Mouse (Mus musculus) lung, embryonic 14.5 days (tissue): ENCODE measurements around the gene Tex26. TPM values are rescaled to one million over a fixed set of nuclear protein-coding genes. Genes with fewer than 3 reads are reported as not detected.

Source experiments
- ATAC-seq: fragments of 200-750 bp; cut with Nextera tagmentation; 2 replicates; pipeline ENCODE4 v1.8.0; 2017; ENCODE audit warnings: mild to moderate bottlenecking, moderate TSS enrichment, moderate library complexity; ENCODE audit not compliant: insufficient read depth
- DNase-seq: peaks from one replicate; pipeline ENCODE4 v3.0.0-alpha.2; 2015
- H3K27ac ChIP-seq: fragments of 300-500 bp; sonication (generic); 2 replicates; pipeline ENCODE4 v1.5.1; 2014; ENCODE audit warnings: low read depth, mild to moderate bottlenecking, moderate library complexity
- H3K27me3 ChIP-seq: fragments of 300-500 bp; sonication (generic); 2 replicates; pipeline ENCODE4 v1.6.1; 2014; ENCODE audit warnings: low read length, control low read depth; ENCODE audit not compliant: insufficient read depth
- H3K36me3 ChIP-seq: fragments of 300-500 bp; sonication (generic); 2 replicates; pipeline ENCODE4 v1.6.1; 2014; ENCODE audit warnings: control low read depth; ENCODE audit not compliant: insufficient read depth
- H3K4me1 ChIP-seq: fragments of 300-500 bp; sonication (generic); 2 replicates; pipeline ENCODE4 v1.6.1; 2014; ENCODE audit warnings: antibody characterized with exemption, control low read depth; ENCODE audit not compliant: insufficient read depth
- H3K4me2 ChIP-seq: fragments of 300-500 bp; sonication (generic); 2 replicates; pipeline ENCODE4 v1.6.1; 2014; ENCODE audit warnings: mild to moderate bottlenecking
- H3K4me3 ChIP-seq: fragments of 300-500 bp; sonication (generic); 2 replicates; pipeline ENCODE4 v1.5.1; 2014; ENCODE audit warnings: low read depth, low read length
- H3K9ac ChIP-seq: fragments of 300-500 bp; sonication (generic); 2 replicates; pipeline ENCODE4 v1.6.1; 2014
- H3K9me3 ChIP-seq: fragments of 300-500 bp; sonication (generic); 2 replicates; pipeline ENCODE4 v1.6.1; 2016; ENCODE audit warnings: low read depth, low read length, control low read depth
- CTCF ChIP-seq: IDR thresholded peaks from 2 replicates; pipeline ENCODE4 v1.5.1; 2016; ENCODE audit warnings: antibody characterized with exemption, low read depth
- WGBS: fragments of 180-500 bp; shearing (Covaris S2); extraction: QIAGEN DNeasy Blood & Tissue Kit; methylation state at CpG from one replicate; pipeline ENCODE4 v1.1.7; 2014; 5-methylcytosine and 5-hydroxymethylcytosine counted together
- polyA plus RNA-seq: library from polyadenylated mRNA; unstranded; fragments of >200 nt; fragmentation: Nextera tagmentation; extraction: Ambion mirVana; gene quantifications from 2 replicates; pipeline ENCODE4 v1.2.1, GENCODE M21; 2014

Tex26 gene
- polyA plus RNA-seq, 1 experiment from 2014 or later: 0.64 TPM

DNA sequence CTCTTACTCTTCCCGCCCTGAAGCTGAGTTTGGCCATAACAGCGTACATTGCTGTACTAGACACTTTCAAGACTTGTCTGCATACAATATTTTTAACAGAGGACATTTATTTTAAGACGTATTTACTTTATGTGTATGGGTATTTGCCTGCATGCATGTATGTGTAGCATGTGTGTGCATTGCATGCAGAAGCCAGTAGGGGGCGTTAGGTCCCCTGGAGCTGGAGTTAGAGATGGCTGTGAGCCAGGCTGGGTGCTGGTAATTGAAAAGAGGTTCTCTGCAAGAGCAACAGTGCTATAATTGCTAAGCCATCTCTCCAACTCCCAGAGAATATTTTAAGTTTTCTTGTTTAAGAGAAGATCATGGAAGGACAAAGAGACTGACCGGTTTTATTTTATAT, 34.8 kb upstream of the Tex26 start:
- no peaks in the 10 kb centered on the region; the same call in 1 of the 2 replicates for H3K4me1 ChIP-seq
- H3K36me3 ChIP-seq: no peaks in the 10 kb centered on the region
- no peak overlapping the region for H3K4me2 ChIP-seq
- H3K9ac ChIP-seq: no peak overlapping the region
- H3K4me3 ChIP-seq: no peak overlapping the region
- DNase-seq (no peak), ATAC-seq (no peak)
- H3K27ac ChIP-seq: no peak overlapping the region
- H3K27me3 ChIP-seq: no peaks in the 10 kb centered on the region
- WGBS: 80% methylated on average over 5 of the region's 5 CpGs
- TF ChIP-seq CTCF: peak; percentile 30
- H3K9me3 ChIP-seq: no peaks in the 10 kb centered on the region

DNA sequence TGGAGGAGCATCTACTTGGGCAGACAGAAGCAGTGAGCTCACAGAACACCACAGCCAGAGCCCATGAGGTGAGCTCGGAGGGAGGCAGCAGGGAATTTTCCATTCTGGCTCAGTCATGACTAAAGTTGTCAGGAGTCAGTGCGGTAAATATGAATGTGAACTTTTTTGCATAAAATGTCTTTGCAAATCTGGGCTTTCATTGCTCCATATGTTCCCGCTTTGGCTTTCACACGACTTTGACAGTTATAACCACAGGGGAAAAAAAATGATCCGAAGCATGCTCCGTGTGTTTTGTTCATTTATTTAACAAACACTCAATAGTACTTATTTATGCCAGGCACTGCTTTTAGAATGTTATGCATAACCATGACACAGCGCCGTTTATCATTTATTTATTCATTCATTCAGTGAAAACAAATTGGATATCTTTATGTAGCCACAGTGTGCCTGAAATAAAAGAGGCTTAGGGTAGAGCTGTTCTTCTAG, 32.6 kb upstream of the Tex26 start:
- no peaks in the 10 kb centered on the region for H3K36me3 ChIP-seq
- no peak overlapping the region for H3K4me3 ChIP-seq
- DNase-seq (no peak), ATAC-seq (no peak)
- 64% methylated on average over 8 of the region's 8 CpGs for WGBS
- no peak overlapping the region for H3K9ac ChIP-seq
- no peaks in the 10 kb centered on the region for H3K27me3 ChIP-seq
- no peaks in the 10 kb centered on the region for H3K9me3 ChIP-seq
- TF ChIP-seq CTCF: no peak
- H3K27ac ChIP-seq: no peak overlapping the region
- H3K4me1 ChIP-seq: peaks cover 3% of the 10 kb centered on the region; the same call in 1 of the 2 replicates
- no peak overlapping the region for H3K4me2 ChIP-seq

DNA sequence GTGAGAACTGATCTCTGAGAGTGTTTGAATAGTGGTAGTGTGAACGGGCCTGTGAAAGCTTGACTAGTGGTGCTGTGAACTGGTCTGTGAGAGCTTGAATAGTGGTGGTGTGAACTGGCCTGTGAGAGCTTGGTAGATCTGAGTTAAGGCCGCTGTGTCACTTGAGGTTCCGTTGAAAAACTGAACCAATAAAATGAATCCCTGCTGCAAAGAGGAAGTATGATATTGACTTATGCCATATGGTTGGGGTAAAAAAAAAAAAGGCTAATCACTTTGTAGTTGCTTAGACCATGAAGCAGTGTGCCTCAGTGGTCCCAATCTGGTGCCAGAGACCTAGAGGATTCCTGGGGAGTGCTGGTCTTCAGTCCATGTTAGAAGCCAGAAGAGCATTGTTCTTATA, 30.0 kb upstream of the Tex26 start:
- H3K27me3 ChIP-seq: 0 out of 2 replicates have a peak, but pooled peaks cover 6% of the 10 kb centered on the region
- ATAC-seq: no peak
- no peak overlapping the region for H3K27ac ChIP-seq
- no peak overlapping the region for H3K4me3 ChIP-seq
- H3K4me2 ChIP-seq: no peak overlapping the region
- WGBS: 81% methylated on average over 3 of the region's 3 CpGs
- no peak overlapping the region for H3K9ac ChIP-seq
- peaks cover 3% of the 10 kb centered on the region; the same call in 1 of the 2 replicates for H3K4me1 ChIP-seq
- no peaks in the 10 kb centered on the region for H3K36me3 ChIP-seq
- no peak for DNase-seq
- no peaks in the 10 kb centered on the region for H3K9me3 ChIP-seq
- no peak for TF ChIP-seq CTCF

DNA sequence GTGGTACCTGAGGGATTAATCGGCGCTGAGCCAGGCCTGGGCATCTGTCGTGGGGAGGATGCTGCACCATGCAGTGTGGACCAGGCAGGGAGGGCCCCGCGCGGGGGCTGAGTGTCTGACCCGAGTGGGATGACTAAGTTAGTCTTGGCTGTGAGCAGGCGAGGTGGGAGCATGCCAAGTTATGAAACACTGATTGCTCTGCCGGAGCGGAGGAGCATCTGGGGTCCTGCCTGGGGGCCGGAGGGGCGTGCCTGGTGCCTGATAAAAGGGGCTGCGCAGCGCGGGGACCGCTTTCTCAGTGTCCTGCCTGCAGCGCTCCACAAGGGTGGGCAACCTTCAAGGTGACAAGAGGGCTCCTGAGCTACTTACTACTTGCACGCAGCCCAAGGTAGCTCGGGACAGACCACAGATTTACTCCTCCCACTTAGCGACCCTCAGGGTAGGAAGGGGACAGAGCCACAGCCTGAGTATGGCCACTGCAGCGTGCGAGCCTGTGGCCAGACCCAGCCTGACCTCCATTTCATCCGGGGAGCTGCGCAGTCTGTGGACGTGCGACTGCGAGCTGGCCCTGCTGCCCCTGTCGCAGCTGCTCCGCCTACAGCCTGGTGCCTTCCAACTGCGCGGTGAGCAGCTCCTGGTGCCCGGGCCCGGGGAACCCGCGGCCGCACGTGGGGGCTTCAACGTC, 27.8 kb upstream of the Tex26 start, which contains the start of gene Medag:
Medag (plus strand) TSS at position 241 of the 685 bp plus-strand sequence.
- 5% methylated on average over 38 of the region's 38 CpGs for WGBS
- peak within 1 kb of the TSS; percentile 32 for H3K4me3 ChIP-seq
- peaks cover 3% of the 10 kb centered on the region; the same call in 1 of the 2 replicates for H3K4me1 ChIP-seq
- ATAC-seq: peak; percentile 81
- no peak within 1 kb of the TSS for H3K27ac ChIP-seq
- H3K27me3 ChIP-seq: 0 out of 2 replicates have a peak, but pooled peaks cover 6% of the 10 kb centered on the region
- H3K9me3 ChIP-seq: no peaks in the 10 kb centered on the region
- peak; percentile 82 for DNase-seq
- 0 out of 2 replicates have a peak, but pooled peaks have one; percentile 0 for TF ChIP-seq CTCF
- peak within 1 kb of the TSS; percentile 48 for H3K9ac ChIP-seq
- no peaks in the 10 kb centered on the region for H3K36me3 ChIP-seq
- peak within 1 kb of the TSS; percentile 70 for H3K4me2 ChIP-seq

DNA sequence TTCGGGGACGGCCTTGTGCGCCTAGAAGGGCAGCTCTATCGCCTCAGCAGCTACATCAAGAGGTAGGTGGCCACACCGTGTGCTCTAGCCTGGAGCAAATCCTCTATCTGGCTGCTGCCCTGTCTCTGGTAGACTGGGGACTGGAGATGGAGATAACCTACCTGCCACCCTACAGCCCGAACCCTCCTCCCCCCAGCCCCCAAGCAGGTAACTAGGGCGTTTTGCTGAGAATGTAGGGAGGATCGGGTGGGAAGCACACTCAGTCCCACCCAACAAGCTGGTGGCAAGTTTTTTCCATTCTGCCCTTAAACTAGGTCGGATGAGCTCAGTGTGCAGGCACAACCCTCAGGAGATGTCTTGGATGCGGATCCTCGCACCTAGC, 27.3 kb upstream of the Tex26 start:
- DNase-seq (no peak), ATAC-seq (0 out of 2 replicates have a peak, but pooled peaks have one; percentile 16)
- WGBS: 34% methylated on average over 11 of the region's 11 CpGs
- H3K4me3 ChIP-seq: peak overlapping the region; percentile 32
- H3K4me2 ChIP-seq: peak overlapping the region; percentile 70
- peak overlapping the region; percentile 48 for H3K9ac ChIP-seq
- 0 out of 2 replicates have a peak, but pooled peaks cover 6% of the 10 kb centered on the region for H3K27me3 ChIP-seq
- H3K9me3 ChIP-seq: no peaks in the 10 kb centered on the region
- no peak for TF ChIP-seq CTCF
- no peak overlapping the region for H3K27ac ChIP-seq
- H3K36me3 ChIP-seq: no peaks in the 10 kb centered on the region
- H3K4me1 ChIP-seq: peaks cover 3% of the 10 kb centered on the region; the same call in 1 of the 2 replicates

DNA sequence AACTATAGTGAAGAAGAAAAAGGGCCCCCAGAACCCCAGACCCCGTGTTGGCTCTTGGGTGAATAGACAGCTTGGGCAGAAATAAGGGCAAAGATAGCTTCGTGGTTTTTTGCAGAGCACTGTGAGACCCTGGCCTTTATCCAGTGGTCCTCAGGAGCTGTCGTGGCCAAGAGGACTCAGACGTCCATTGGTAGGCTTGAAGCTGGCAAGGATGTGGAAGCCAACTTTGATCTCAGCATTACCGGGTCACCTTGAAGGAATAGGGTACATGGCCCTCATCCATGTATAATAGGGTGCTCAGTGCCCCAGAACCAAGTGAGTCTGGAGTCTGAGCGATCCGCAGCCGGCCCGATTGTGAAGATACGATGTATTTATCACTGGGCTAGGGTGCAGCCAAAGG, 26.8 kb upstream of the Tex26 start:
- 0 out of 2 replicates have a peak, but pooled peaks cover 6% of the 10 kb centered on the region for H3K27me3 ChIP-seq
- H3K9me3 ChIP-seq: no peaks in the 10 kb centered on the region
- DNase-seq (no peak), ATAC-seq (no peak)
- H3K27ac ChIP-seq: no peak overlapping the region
- H3K9ac ChIP-seq: no peak overlapping the region
- no peaks in the 10 kb centered on the region for H3K36me3 ChIP-seq
- H3K4me1 ChIP-seq: peaks cover 3% of the 10 kb centered on the region; the same call in 1 of the 2 replicates
- TF ChIP-seq CTCF: no peak
- WGBS: 84% methylated on average over 10 of the region's 10 CpGs
- H3K4me2 ChIP-seq: peak overlapping the region; percentile 70; the same call in 1 of the 2 replicates
- H3K4me3 ChIP-seq: no peak overlapping the region
